Mouse (Mus musculus) neural tube, embryonic 15.5 days (tissue): ENCODE data around the gene Olfr1338. TPM values are rescaled to one million over a fixed set of nuclear protein-coding genes. Genes with fewer than 3 reads are reported as not detected.
"Not testable (repeated sequence)": the region's sequence is repeated elsewhere in the genome, so short reads cannot be mapped to it uniquely, and the experiment has no call there.

Experiments used
- ATAC-seq: fragments of 200-750 bp; cut with Nextera tagmentation; 2 replicates; pipeline ENCODE4 v1.8.0; 2017; ENCODE audit warnings: mild to moderate bottlenecking, moderate TSS enrichment, moderate library complexity; ENCODE audit not compliant: low FRiP score
- H3K27ac ChIP-seq: fragments of 300-500 bp; sonication (generic); replicated peaks from 2 replicates; pipeline ENCODE4 v1.5.1; 2015; ENCODE audit warnings: mild to moderate bottlenecking, inconsistent platforms
- H3K27me3 ChIP-seq: fragments of 300-500 bp; sonication (generic); replicated peaks from 2 replicates; pipeline ENCODE4 v1.6.1; 2015; ENCODE audit warnings: inconsistent platforms
- H3K36me3 ChIP-seq: fragments of 300-500 bp; sonication (generic); 2 replicates; pipeline ENCODE4 v1.6.1; 2015; ENCODE audit warnings: inconsistent platforms
- H3K4me1 ChIP-seq: fragments of 300-500 bp; sonication (generic); 2 replicates; pipeline ENCODE4 v1.6.1; 2015; ENCODE audit warnings: inconsistent platforms
- H3K4me2 ChIP-seq: fragments of 300-500 bp; sonication (generic); 2 replicates; pipeline ENCODE4 v1.6.1; 2015; ENCODE audit warnings: inconsistent platforms, mild to moderate bottlenecking, moderate library complexity
- H3K4me3 ChIP-seq: fragments of 300-500 bp; sonication (generic); replicated peaks from 2 replicates; pipeline ENCODE4 v1.5.1; 2015; ENCODE audit warnings: mild to moderate bottlenecking, inconsistent platforms
- H3K9ac ChIP-seq: fragments of 300-500 bp; sonication (generic); replicated peaks from 2 replicates; pipeline ENCODE4 v1.6.1; 2015; ENCODE audit warnings: mild to moderate bottlenecking, inconsistent platforms
- H3K9me3 ChIP-seq: fragments of 300-500 bp; sonication (generic); replicated peaks from 2 replicates; pipeline ENCODE4 v1.6.1; 2016; ENCODE audit warnings: inconsistent platforms
- WGBS: fragments of 180-500 bp; shearing (Covaris S2); methylation state at CpG from one replicate; pipeline ENCODE4 v1.1.7; 2015; ENCODE audit warnings: mixed read lengths; 5-methylcytosine and 5-hydroxymethylcytosine counted together
- polyA plus RNA-seq: library from polyadenylated mRNA; unstranded; fragments of >200 nt; fragmentation: Nextera tagmentation; extraction: Ambion mirVana; gene quantifications from 2 replicates; pipeline ENCODE4 v1.2.1, GENCODE M21; 2015

Gene Olfr1338
- not detected in 2 replicates for polyA plus RNA-seq

DNA sequence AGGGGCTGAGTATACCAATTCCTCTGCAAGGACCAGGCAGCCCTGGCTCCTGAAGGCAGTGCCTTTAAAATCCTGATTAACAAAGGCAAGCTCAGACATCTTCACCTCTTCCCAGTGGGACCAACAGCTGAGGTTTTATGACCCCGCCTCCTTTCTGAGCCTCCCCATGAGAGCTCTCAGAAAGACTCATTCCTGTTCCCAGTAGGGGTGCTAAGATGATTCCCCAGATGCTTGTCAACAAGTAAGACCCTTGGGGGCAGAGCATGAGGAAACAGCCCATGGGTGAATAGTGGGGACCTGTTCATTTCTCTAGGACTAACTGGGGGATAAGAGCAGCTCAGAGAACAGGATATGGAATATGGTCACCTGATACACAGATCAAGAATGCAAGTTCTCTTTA is at the start of gene Olfr1338:
Gene Olfr1338, minus strand, starts transcription at position 101 of the 400 bp plus-strand sequence.
- ATAC-seq: no peak
- Histone ChIP-seq H3K27me3 (no peaks in the 10 kb centered on the region), H3K4me3 (no peak within 1 kb of the TSS), H3K9ac (no peak within 1 kb of the TSS), H3K4me1 (no peaks in the 10 kb centered on the region), H3K9me3 (no peaks in the 10 kb centered on the region), H3K27ac (no peak within 1 kb of the TSS), H3K4me2 (no peak within 1 kb of the TSS), H3K36me3 (no peaks in the 10 kb centered on the region)
- 72% methylated on average over 1 of the region's 1 CpGs for WGBS

DNA sequence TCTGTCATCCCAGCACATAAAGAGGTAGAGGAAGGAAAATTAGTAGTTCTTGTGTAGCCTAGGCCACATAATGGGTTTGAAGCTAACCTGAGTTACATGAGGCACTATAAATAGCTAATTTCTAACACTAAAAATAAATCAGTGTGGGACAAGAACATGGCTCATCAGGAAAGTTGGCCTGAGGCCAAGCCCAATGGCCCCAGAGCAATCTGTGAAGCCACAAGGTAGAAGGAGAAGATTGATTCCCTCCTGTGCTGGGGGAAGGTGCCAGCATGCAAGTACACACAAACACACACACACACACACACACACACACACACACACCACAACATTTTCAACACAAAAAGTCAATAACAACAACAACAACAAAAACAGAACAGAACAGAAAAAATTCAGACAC is 34.3 kb upstream of the Olfr1338 start:
- ATAC-seq: not testable (repeated sequence)

DNA sequence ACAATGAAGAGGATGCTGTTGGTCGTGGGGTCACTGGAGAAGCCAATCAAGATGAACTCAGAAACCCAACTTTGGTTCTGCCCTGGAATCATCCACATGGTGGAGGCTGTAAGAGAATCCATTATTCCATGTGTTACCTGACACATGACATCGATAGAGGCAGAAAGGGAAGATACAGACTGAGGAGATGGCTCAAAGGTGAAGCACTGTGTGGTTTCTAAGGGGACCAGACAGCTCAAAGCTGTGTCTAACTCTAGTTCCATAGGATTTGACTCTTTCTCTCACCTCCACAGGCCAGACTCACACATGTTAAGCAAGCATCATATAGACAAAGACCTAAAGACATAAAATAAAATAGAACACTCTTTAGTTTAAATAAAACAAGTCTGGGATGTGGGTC is 23.9 kb upstream of the Olfr1338 start, which contains the start of gene Olfr1337:
Gene Olfr1337, minus strand, starts transcription at position 101 of the 400 bp plus-strand sequence.
- Histone ChIP-seq H3K4me1 (no peaks in the 10 kb centered on the region), H3K27ac (no peak within 1 kb of the TSS), H3K27me3 (no peaks in the 10 kb centered on the region), H3K4me3 (no peak within 1 kb of the TSS), H3K4me2 (no peak within 1 kb of the TSS), H3K36me3 (no peaks in the 10 kb centered on the region), H3K9me3 (no peaks in the 10 kb centered on the region), H3K9ac (no peak within 1 kb of the TSS)
- WGBS: 77% methylated on average over 2 of the region's 2 CpGs
- ATAC-seq: no peak

More for the DNA sequence above, 34.3 kb upstream of the Olfr1338 start:
- H3K4me1 ChIP-seq, H3K4me2 ChIP-seq, H3K36me3 ChIP-seq, H3K9me3 ChIP-seq, H3K27me3 ChIP-seq, H3K9ac ChIP-seq, H3K27ac ChIP-seq, H3K4me3 ChIP-seq: not testable (repeated sequence)

- no peak for ATAC-seq
- 4% methylated on average over 16 of the region's 16 CpGs for WGBS
Measured at GRCm38 (mm10) chr4:118741881-118742280, 16.7 kb downstream of the Olfr1338 start.

DNA sequence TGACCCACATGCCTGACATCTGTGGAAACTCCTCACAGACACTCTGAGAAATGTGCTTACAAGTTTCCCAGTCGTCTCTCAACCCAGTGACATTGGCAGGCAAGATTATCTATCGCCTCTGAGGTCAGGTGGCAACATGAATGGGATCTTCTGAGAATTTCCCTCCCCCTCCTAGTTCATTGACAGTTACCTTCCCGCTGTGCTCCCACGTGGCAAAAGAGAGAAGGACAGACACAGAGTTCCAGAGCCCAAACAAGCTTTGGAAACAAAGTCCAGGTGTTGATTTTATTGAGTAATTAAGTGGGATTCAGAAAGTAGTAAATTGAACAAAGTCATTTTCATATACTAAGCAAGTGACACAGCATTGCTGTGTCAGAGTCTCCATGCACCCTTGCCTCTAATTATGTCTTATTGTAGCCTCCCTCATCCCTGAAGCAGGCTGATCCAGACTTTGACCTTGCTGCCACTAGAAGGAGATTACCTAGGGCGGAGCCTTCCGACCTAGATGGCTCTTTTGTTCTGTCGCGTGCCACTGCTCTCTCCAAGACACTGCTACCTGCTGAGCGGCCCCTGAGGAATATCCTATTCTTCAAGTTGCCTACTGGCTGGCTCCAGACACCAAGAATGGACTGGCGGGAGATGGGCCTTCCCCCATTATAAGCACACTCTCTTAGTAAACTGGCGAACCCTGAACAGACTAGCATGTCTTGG is 17.4 kb downstream of the Olfr1338 start:
- WGBS: 8% methylated on average over 11 of the region's 11 CpGs
- peak overlapping the region; percentile 31 for H3K4me2 ChIP-seq
- no peaks in the 10 kb centered on the region for H3K36me3 ChIP-seq
- no peak for ATAC-seq
- H3K4me1 ChIP-seq: peaks cover 8% of the 10 kb centered on the region; the same call in 1 of the 2 replicates
- peaks cover 18% of the 10 kb centered on the region for H3K27me3 ChIP-seq
- no peak overlapping the region for H3K27ac ChIP-seq
- no peaks in the 10 kb centered on the region; the same call in 1 of the 2 replicates for H3K9me3 ChIP-seq
- H3K9ac ChIP-seq: no peak overlapping the region
- H3K4me3 ChIP-seq: no peak overlapping the region

More at GRCm38 (mm10) chr4:118741881-118742280, 16.7 kb downstream of the Olfr1338 start:
- H3K9me3 ChIP-seq: no peaks in the 10 kb centered on the region; the same call in 1 of the 2 replicates
- H3K27me3 ChIP-seq: peaks cover 18% of the 10 kb centered on the region
- 0 out of 2 replicates have a peak overlapping the region, but pooled peaks have one; percentile 1 for H3K4me3 ChIP-seq
- peak overlapping the region; percentile 31 for H3K4me2 ChIP-seq
- H3K4me1 ChIP-seq: peaks cover 8% of the 10 kb centered on the region; the same call in 1 of the 2 replicates
- no peaks in the 10 kb centered on the region for H3K36me3 ChIP-seq
- no peak overlapping the region for H3K9ac ChIP-seq
- no peak overlapping the region for H3K27ac ChIP-seq

GRCm38 (mm10) chr4:118739574-118739973 is 19.0 kb downstream of the Olfr1338 start:
- WGBS: 58% methylated on average over 3 of the region's 3 CpGs
- Histone ChIP-seq H3K9ac (no peak overlapping the region), H3K27ac (no peak overlapping the region), H3K9me3 (no peaks in the 10 kb centered on the region), H3K4me1 (peaks cover 8% of the 10 kb centered on the region; the same call in 1 of the 2 replicates), H3K4me2 (no peak overlapping the region), H3K36me3 (no peaks in the 10 kb centered on the region), H3K27me3 (peaks cover 18% of the 10 kb centered on the region), H3K4me3 (no peak overlapping the region)
- no peak for ATAC-seq

DNA sequence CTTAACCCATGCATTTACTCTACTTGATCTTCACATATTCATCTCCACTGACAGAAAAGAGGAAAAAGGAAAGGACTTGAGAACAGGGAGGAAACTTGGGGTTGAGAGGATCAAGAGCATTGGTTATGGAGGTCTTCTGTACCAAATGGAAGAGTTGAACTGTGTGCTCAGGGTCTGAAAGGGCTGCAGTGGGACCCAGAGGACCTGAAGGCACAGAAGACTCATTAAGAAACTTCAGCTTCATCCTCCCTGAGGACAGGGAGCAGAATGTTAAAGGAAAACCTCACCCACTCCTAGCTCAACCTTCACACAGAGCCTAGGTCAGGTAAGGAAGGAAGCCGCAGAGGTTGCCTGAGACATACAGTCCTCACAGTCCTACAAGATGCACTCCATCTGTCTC is 26.7 kb downstream of the Olfr1338 start, which contains the start of gene Olfr1339:
Gene Olfr1339, plus strand, starts transcription at position 301 of the 400 bp plus-strand sequence.
- no peak within 1 kb of the TSS for H3K4me2 ChIP-seq
- H3K9me3 ChIP-seq: no peaks in the 10 kb centered on the region
- no peak within 1 kb of the TSS for H3K27ac ChIP-seq
- no peak within 1 kb of the TSS for H3K9ac ChIP-seq
- 100% methylated on average over 1 of the region's 1 CpGs for WGBS
- H3K4me1 ChIP-seq: no peaks in the 10 kb centered on the region
- no peak within 1 kb of the TSS for H3K4me3 ChIP-seq
- H3K27me3 ChIP-seq: no peaks in the 10 kb centered on the region
- no peaks in the 10 kb centered on the region for H3K36me3 ChIP-seq
- no peak for ATAC-seq

- Histone ChIP-seq H3K27ac (no peak overlapping the region), H3K4me1 (no peaks in the 10 kb centered on the region), H3K4me2 (no peak overlapping the region), H3K9ac (no peak overlapping the region), H3K36me3 (no peaks in the 10 kb centered on the region), H3K27me3 (no peaks in the 10 kb centered on the region), H3K4me3 (no peak overlapping the region), H3K9me3 (no peaks in the 10 kb centered on the region)
- 62% methylated on average over 10 of the region's 10 CpGs for WGBS
- no peak for ATAC-seq
Measured at GRCm38 (mm10) chr4:118721742-118722483, 36.6 kb downstream of the Olfr1338 start.

DNA sequence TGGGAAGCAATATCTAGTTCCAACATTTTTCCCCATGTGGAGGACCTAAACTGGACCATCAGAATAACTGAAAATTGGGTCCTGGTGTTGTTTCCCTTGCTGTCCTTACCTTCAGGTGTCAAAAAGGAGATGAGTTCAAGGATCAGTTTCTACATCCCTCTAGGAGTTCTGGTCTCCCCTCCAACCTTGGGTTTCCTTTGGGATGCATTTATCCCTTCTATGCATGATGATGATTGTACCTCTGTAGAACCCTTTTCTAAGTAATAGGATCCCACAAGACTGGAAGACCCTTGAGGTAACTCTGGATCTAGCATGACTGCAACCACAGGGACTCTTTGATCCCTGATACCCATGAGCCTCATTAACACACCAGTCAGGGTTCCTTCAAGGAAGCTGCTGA is 38.7 kb downstream of the Olfr1338 start, which contains the start of gene Olfr1340:
Gene Olfr1340, plus strand, starts transcription at position 301 of the 400 bp plus-strand sequence.
- Histone ChIP-seq H3K9ac (no peak within 1 kb of the TSS), H3K4me3 (no peak within 1 kb of the TSS), H3K9me3 (no peaks in the 10 kb centered on the region), H3K4me1 (no peaks in the 10 kb centered on the region), H3K27me3 (no peaks in the 10 kb centered on the region), H3K4me2 (no peak within 1 kb of the TSS), H3K27ac (no peak within 1 kb of the TSS), H3K36me3 (no peaks in the 10 kb centered on the region)
- ATAC-seq: no peak

DNA sequence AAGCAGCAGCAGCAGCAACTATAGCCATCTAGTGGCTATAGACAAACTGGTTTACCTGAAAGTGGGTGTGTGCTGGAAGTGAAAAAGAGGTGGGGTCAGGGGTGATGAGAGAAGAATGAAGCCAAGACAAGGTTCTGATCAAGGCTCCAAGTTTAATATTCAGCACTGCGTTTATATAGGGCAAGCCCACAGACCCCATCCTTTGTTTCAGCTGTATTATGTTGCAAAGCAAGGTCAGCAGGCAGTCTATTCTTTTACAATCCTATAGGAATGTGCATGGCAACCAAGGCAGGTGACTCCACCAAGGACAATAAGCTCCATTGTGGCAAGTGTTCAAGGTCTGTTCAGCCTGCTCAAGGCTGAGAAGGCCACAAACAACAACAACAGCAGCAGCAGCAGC is 46.9 kb downstream of the Olfr1338 start:
- H3K4me1 ChIP-seq: no peaks in the 10 kb centered on the region
- no peak for ATAC-seq
- WGBS: 15% methylated on average over 1 of the region's 1 CpGs
- no peaks in the 10 kb centered on the region for H3K9me3 ChIP-seq
- no peak overlapping the region for H3K4me3 ChIP-seq
- no peaks in the 10 kb centered on the region for H3K36me3 ChIP-seq
- H3K27ac ChIP-seq: no peak overlapping the region
- H3K4me2 ChIP-seq: no peak overlapping the region
- H3K9ac ChIP-seq: no peak overlapping the region
- H3K27me3 ChIP-seq: no peaks in the 10 kb centered on the region

- H3K4me3 ChIP-seq: no peak overlapping the region
- no peaks in the 10 kb centered on the region for H3K9me3 ChIP-seq
- H3K27me3 ChIP-seq: no peaks in the 10 kb centered on the region
- H3K9ac ChIP-seq: no peak overlapping the region
- no peak overlapping the region for H3K4me2 ChIP-seq
- WGBS: 86% methylated on average over 5 of the region's 5 CpGs
- no peak overlapping the region for H3K27ac ChIP-seq
- no peaks in the 10 kb centered on the region for H3K4me1 ChIP-seq
- no peaks in the 10 kb centered on the region for H3K36me3 ChIP-seq
- no peak for ATAC-seq
Measured at GRCm38 (mm10) chr4:118708086-118708485, 50.5 kb downstream of the Olfr1338 start.

DNA sequence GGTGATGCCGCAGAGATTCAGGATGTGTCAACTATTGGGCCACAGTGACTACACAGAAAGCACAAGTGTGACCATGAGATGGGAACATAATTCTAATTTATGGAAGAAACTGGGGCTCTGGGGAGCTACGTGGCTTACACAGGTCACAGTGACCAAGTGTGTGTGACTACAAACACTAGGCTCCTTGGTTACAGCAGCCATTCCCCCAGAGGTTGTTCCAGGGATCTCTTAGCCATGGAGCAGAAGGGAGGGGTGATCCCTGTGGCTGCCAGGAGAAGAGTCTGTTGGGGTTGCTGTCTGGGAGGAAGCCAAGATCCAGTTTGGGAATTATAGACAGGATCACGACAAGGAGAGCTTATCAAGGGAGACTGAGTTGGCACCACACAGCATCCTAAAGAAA is 55.3 kb downstream of the Olfr1338 start, which contains the start of gene Olfr1341:
Gene Olfr1341, plus strand, starts transcription at position 301 of the 400 bp plus-strand sequence.
- no peak within 1 kb of the TSS for H3K27ac ChIP-seq
- no peak within 1 kb of the TSS for H3K4me2 ChIP-seq
- WGBS: 81% methylated on average over 3 of the region's 3 CpGs
- H3K4me3 ChIP-seq: no peak within 1 kb of the TSS
- no peaks in the 10 kb centered on the region for H3K36me3 ChIP-seq
- no peak within 1 kb of the TSS for H3K9ac ChIP-seq
- no peak for ATAC-seq
- H3K9me3 ChIP-seq: no peaks in the 10 kb centered on the region
- no peaks in the 10 kb centered on the region for H3K4me1 ChIP-seq
- no peaks in the 10 kb centered on the region for H3K27me3 ChIP-seq
